Mouse (Mus musculus) 416B (cell line): ENCODE results near the gene Tubb5.
A peak's percentile ranks its signal among the peaks of the same experiment; 100 is the strongest.

Experiments used
- DNase-seq: peaks from one replicate; pipeline ENCODE4 v3.0.0; 2011; ENCODE audit warnings: low read depth

Gene Tubb5

GRCm38 (mm10) chr17:35825109-35825850 lies 12.8 kb downstream of the Tubb5 start:
- DNase-seq: no peak

GRCm38 (mm10) chr17:35824402-35824801 lies 13.7 kb downstream of the Tubb5 start:
- peak; percentile 64 for DNase-seq

GRCm38 (mm10) chr17:35822964-35823937 lies 14.9 kb downstream of the Tubb5 start, which contains the start of gene Flot1:
TSS of gene Flot1 (plus strand) at chr17:35823230.
- DNase-seq: peak; percentile 100

- DNase-seq: no peak
These were observed 15.5 kb downstream of the Tubb5 start for GRCm38 (mm10) chr17:35822564-35822963.

GRCm38 (mm10) chr17:35821439-35822430 lies 16.4 kb downstream of the Tubb5 start, which contains the start of gene Ier3:
TSS of gene Ier3 (plus strand) at chr17:35821684.
- DNase-seq: peak; percentile 97

GRCm38 (mm10) chr17:35820111-35820510 lies 18.0 kb downstream of the Tubb5 start:
- no peak for DNase-seq

GRCm38 (mm10) chr17:35817226-35817625 lies 20.9 kb downstream of the Tubb5 start:
- no peak for DNase-seq

GRCm38 (mm10) chr17:35816686-35817085 lies 21.4 kb downstream of the Tubb5 start:
- no peak for DNase-seq

- DNase-seq: no peak
These were observed 22.3 kb downstream of the Tubb5 start for GRCm38 (mm10) chr17:35815836-35816235.

GRCm38 (mm10) chr17:35814678-35815077 lies 23.4 kb downstream of the Tubb5 start:
- no peak for DNase-seq

GRCm38 (mm10) chr17:35813653-35814052 lies 24.5 kb downstream of the Tubb5 start:
- DNase-seq: no peak

- peak; percentile 95 for DNase-seq
These were observed 24.9 kb downstream of the Tubb5 start for GRCm38 (mm10) chr17:35813245-35813647.

GRCm38 (mm10) chr17:35812736-35813135 lies 25.4 kb downstream of the Tubb5 start:
- DNase-seq: no peak

- DNase-seq: no peak
These were observed 25.8 kb downstream of the Tubb5 start for GRCm38 (mm10) chr17:35812307-35812706.

GRCm38 (mm10) chr17:35810900-35811648 lies 27.0 kb downstream of the Tubb5 start:
- DNase-seq: no peak

GRCm38 (mm10) chr17:35809395-35809794 lies 28.7 kb downstream of the Tubb5 start:
- no peak for DNase-seq

GRCm38 (mm10) chr17:35808073-35808472 lies 30.0 kb downstream of the Tubb5 start:
- DNase-seq: no peak

- DNase-seq: no peak
These were observed 34.2 kb downstream of the Tubb5 start for GRCm38 (mm10) chr17:35803858-35804399.

GRCm38 (mm10) chr17:35803020-35803419 lies 35.1 kb downstream of the Tubb5 start:
- no peak for DNase-seq

GRCm38 (mm10) chr17:35800905-35801304 lies 37.2 kb downstream of the Tubb5 start:
- no peak for DNase-seq
